Comparison of ENCODE assay signal across 7 mouse cellular contexts in the genomic region with DNA sequence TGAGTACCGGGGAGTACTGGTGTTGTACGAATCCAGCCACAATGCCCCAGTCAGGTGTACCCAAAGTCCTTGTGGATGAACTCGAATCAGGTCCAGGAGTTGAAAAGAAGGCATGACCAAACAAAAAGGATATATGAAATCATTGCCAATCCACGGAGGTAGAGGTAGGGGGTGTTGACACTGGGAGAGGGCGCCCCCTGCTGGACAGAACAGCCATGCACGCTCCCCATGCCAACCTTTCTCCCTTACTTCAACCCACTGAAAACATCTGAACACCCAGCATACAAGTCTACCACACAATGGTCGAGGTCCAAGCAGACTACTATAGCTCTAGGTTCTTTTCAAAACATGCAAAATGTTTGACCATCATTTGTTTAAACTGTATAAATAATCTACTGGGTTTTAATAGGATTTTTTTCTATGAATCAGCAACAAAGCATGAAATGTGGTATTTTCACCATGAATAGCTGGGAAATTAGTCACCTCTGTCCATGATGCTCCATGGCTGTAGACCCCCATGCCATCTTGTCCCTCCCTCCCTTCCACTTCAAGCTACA. TPM values are rescaled to one million over a fixed set of nuclear protein-coding genes. Genes with fewer than 3 reads are reported as not detected.
DNase-seq lines count a peak whose midpoint lies in the region; ATAC-seq and TF ChIP-seq lines count a peak whose summit lies in the region.

No protein-coding gene starts in this region.

- WGBS in hindbrain, embryonic 13.5 days: 20% methylated on average over 7 of the region's 7 CpGs
- 23% methylated on average over 7 of the region's 7 CpGs for WGBS in limb, embryonic 10.5 days

- ATAC-seq in hindbrain, embryonic 13.5 days (ENCODE audit: low FRiP score): peak; percentile 50; the same call in 1 of the 2 replicates

- H3K9me3 ChIP-seq in hindbrain, embryonic 13.5 days: no peaks in the 10 kb centered on the region
- no peaks in the 10 kb centered on the region for H3K9me3 ChIP-seq in limb, embryonic 10.5 days (replicated peaks)

- H3K4me1 ChIP-seq in cortical plate, adult 2 months (ENCODE audit: control insufficient read depth, insufficient read depth, low read length): no peaks in the 10 kb centered on the region
- H3K4me1 ChIP-seq in hindbrain, embryonic 13.5 days (replicated peaks): peaks cover 18% of the 10 kb centered on the region
- peaks cover 75% of the 10 kb centered on the region for H3K4me1 ChIP-seq in limb, embryonic 10.5 days

- no peak for TF ChIP-seq POLR2A in cortical plate, adult 2 months (IDR thresholded peaks at IDR 0.05; ENCODE audit: extremely low read depth, insufficient read depth, low read length)

- H3K27ac ChIP-seq in cortical plate, adult 2 months (ENCODE audit: insufficient read depth, low read length): no peak overlapping the region
- no peak overlapping the region for H3K27ac ChIP-seq in hindbrain, embryonic 13.5 days
- H3K27ac ChIP-seq in limb, embryonic 10.5 days: no peak overlapping the region

- no peak overlapping the region for H3K4me2 ChIP-seq in hindbrain, embryonic 13.5 days

- H3K9ac ChIP-seq in hindbrain, embryonic 13.5 days: no peak overlapping the region

- peaks cover 82% of the 10 kb centered on the region for H3K27me3 ChIP-seq in hindbrain, embryonic 13.5 days
- peaks cover 84% of the 10 kb centered on the region for H3K27me3 ChIP-seq in limb, embryonic 10.5 days (ENCODE audit: low read depth, poor library complexity, severe bottlenecking)

- H3K36me3 ChIP-seq in hindbrain, embryonic 13.5 days: no peaks in the 10 kb centered on the region
- no peaks in the 10 kb centered on the region for H3K36me3 ChIP-seq in limb, embryonic 10.5 days

- peak; percentile 7 for DNase-seq in spleen, adult 12 weeks (ENCODE audit: low spot score)
- no peak for DNase-seq in spleen, postnatal 36 days (ENCODE audit: low spot score in 2 of 2)
- DNase-seq in adrenal gland, adult 18-20 months (ENCODE audit: low spot score in 2 of 2): peak; percentile 73
- DNase-seq in limb, embryonic 10.5 days (ENCODE audit: low spot score): peak; percentile 93
- peak; percentile 83 for DNase-seq in retina, embryonic 14.5 days (ENCODE audit: low spot score)

- H3K4me3 ChIP-seq in cortical plate, adult 2 months (ENCODE audit: insufficient read depth, low read length): no peak overlapping the region
- H3K4me3 ChIP-seq in hindbrain, embryonic 13.5 days: no peak overlapping the region
- no peak overlapping the region for H3K4me3 ChIP-seq in limb, embryonic 10.5 days

- peak; percentile 73 for TF ChIP-seq CTCF in cortical plate, adult 2 months (IDR thresholded peaks at IDR 0.05; ENCODE audit: extremely low read depth, insufficient read depth, low read length)

RNA-seq across cellular contexts. Expression of a gene that starts 43.2 kb away (rescaled TPM):
- 10 to 100 TPM; 20.9 to 21.8 TPM for total RNA-seq in adrenal gland, adult 18-20 months (2021)
- polyA plus RNA-seq in cortical plate, adult 2 months (2012; rRNA removed): 40.8 and 44.3 TPM in 2 replicates
- 29.8 and 30.5 TPM in 2 replicates for polyA plus RNA-seq in hindbrain, embryonic 13.5 days (2015; fragmentation: Nextera tagmentation; extraction: Ambion mirVana)
- polyA plus RNA-seq in limb, embryonic 10.5 days (2016; fragmentation: Nextera tagmentation; extraction: Ambion mirVana): 52.1 and 54.0 TPM in 2 replicates

Comparison
In these comparisons a context has a peak if more than half of its experiments do, and no peak if none do; other contexts are left out.
1. DNase-seq: peak in spleen, adult 12 weeks (single experiment), adrenal gland, adult 18-20 months (2 of 2), limb, embryonic 10.5 days (single experiment) and retina, embryonic 14.5 days (single experiment); none in spleen, postnatal 36 days (0 of 2).